Mouse (Mus musculus): ENCODE measurements around the gene Cpm. TPM values are rescaled to one million over a fixed set of nuclear protein-coding genes. Genes with fewer than 3 reads are reported as not detected.

Cpm gene
- polyA plus RNA-seq, 1 experiment from 2014 or later = 6.3 TPM

DNA sequence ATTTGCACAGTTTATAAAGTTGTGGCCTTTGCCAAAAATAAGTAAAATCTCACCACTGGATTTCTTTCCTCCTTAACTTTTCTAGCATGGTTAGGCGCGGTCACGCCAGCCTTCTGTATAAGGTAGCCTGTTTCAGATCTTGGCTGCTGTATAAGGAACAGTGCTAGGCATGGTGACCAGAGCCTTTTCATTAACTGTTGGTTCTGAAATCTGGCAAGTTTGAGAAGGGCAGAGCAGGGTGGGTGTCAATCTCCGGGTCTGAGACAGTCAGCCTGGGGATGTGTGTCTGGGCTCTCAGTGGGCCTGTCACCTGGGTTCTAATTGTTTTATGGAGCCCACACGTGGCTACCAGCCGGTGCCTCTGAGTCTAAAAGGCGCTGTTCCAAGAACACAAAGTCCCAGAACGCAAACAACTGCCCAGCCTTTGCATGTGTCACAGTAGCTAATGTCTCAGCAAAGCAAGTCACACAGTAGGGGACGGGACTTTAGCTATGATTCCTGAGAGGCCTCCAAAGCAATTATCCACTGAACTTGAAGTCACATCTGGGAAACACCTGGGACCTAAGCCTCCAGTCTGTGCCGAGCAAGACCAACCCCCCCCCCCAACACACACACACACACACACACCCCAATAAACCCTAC, 40.3 kb downstream of the Cpm start:
- H3K4me2 ChIP-seq (replicated peaks; ENCODE audit: low read depth, low read length) = no peak overlapping the region
- no peaks in the 10 kb centered on the region for H3K9me3 ChIP-seq (ENCODE audit: control insufficient read depth, low read length)
- H3K4me1 ChIP-seq (replicated peaks; ENCODE audit: control insufficient read depth, insufficient read depth, low read length) = no peaks in the 10 kb centered on the region
- 69% methylated on average over 10 of the region's 10 CpGs for WGBS
- no peak for ATAC-seq (ENCODE audit: low FRiP score)
- H3K9ac ChIP-seq (ENCODE audit: low read depth, low read length) = no peak overlapping the region
- no peak overlapping the region for H3K4me3 ChIP-seq (ENCODE audit: low read depth, low read length)
- no peaks in the 10 kb centered on the region for H3K27me3 ChIP-seq (ENCODE audit: control insufficient read depth, insufficient read depth, low read length)
- peak; percentile 15 for DNase-seq (ENCODE audit: low spot score)
- H3K36me3 ChIP-seq (ENCODE audit: control insufficient read depth, insufficient read depth, low read length) = no peaks in the 10 kb centered on the region
- no peak overlapping the region for H3K27ac ChIP-seq (ENCODE audit: low read depth, low read length)

DNA sequence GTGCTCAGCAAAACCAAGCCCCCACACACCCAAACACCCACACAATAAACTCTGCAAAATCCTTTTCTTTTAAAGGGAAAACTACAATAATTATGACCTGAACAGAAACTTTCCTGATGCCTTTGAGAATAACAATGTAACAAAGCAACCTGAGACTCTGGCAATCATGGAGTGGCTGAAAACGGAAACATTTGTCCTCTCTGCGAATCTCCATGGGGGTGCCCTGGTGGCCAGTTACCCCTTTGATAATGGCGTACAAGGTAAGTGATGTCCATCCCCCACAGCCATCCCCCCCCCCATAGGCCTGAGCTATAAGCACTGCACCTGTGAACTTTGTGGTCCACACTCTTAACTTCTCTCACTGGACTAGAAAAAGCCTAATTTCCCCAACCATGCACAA, 40.8 kb downstream of the Cpm start:
- no peak overlapping the region for H3K27ac ChIP-seq (ENCODE audit: low read depth, low read length)
- H3K36me3 ChIP-seq (ENCODE audit: control insufficient read depth, insufficient read depth, low read length) = no peaks in the 10 kb centered on the region
- DNase-seq (ENCODE audit: low spot score) (no peak), ATAC-seq (ENCODE audit: low FRiP score) (no peak)
- no peak overlapping the region for H3K9ac ChIP-seq (ENCODE audit: low read depth, low read length)
- H3K9me3 ChIP-seq (ENCODE audit: control insufficient read depth, low read length) = no peaks in the 10 kb centered on the region
- no peaks in the 10 kb centered on the region for H3K4me1 ChIP-seq (replicated peaks; ENCODE audit: control insufficient read depth, insufficient read depth, low read length)
- no peaks in the 10 kb centered on the region for H3K27me3 ChIP-seq (ENCODE audit: control insufficient read depth, insufficient read depth, low read length)
- 78% methylated on average over 3 of the region's 3 CpGs for WGBS
- no peak overlapping the region for H3K4me3 ChIP-seq (ENCODE audit: low read depth, low read length)
- H3K4me2 ChIP-seq (replicated peaks; ENCODE audit: low read depth, low read length) = no peak overlapping the region

DNA sequence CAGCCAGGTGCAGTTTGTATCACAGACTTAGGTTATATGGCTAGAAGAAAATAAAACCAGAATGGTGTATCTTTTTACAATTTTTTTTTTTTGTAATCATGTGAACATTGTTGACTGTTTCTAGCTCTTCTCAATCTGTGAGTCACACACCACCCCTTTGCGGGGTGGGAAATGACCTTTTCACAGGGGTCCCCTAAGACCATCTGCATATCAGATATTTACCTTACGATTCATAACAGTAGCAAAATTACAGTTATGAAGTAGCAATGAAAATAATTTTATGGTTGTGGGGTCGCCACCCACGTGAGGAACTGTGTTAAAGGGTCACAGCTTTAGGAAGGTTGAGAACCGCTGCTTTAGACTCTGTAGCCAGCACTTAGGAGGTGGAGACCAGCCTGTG, 41.5 kb downstream of the Cpm start:
- Histone ChIP-seq H3K27ac (ENCODE audit: low read depth, low read length) (no peak overlapping the region), H3K9ac (ENCODE audit: low read depth, low read length) (no peak overlapping the region), H3K36me3 (ENCODE audit: control insufficient read depth, insufficient read depth, low read length) (no peaks in the 10 kb centered on the region), H3K4me1 (replicated peaks; ENCODE audit: control insufficient read depth, insufficient read depth, low read length) (no peaks in the 10 kb centered on the region), H3K4me2 (replicated peaks; ENCODE audit: low read depth, low read length) (no peak overlapping the region), H3K27me3 (ENCODE audit: control insufficient read depth, insufficient read depth, low read length) (no peaks in the 10 kb centered on the region), H3K9me3 (ENCODE audit: control insufficient read depth, low read length) (no peaks in the 10 kb centered on the region), H3K4me3 (ENCODE audit: low read depth, low read length) (no peak overlapping the region)
- no peak for DNase-seq (ENCODE audit: low spot score)
- ATAC-seq (ENCODE audit: low FRiP score) = no peak
- WGBS = 86% methylated on average over 5 of the region's 5 CpGs

DNA sequence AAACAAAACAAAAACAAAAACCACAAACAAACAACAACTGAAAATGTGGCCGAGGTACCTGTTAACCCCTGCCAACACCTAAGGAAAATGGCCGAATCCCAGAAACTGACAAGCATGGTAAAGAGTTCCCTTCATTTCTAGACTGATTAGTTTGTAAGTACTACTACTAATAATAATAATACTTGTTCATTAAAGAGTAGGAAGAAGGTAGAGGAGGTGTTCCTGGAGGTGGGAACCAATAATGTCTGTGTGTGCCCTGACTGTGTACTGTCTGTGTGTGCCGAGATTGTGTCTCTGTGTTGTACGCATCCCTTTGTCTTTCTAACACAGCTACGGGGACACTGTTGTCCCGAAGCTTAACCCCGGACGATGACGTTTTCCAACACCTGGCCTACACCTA, 42.0 kb downstream of the Cpm start:
- Histone ChIP-seq H3K4me3 (ENCODE audit: low read depth, low read length) (no peak overlapping the region), H3K4me2 (replicated peaks; ENCODE audit: low read depth, low read length) (no peak overlapping the region), H3K9me3 (ENCODE audit: control insufficient read depth, low read length) (no peaks in the 10 kb centered on the region), H3K27ac (ENCODE audit: low read depth, low read length) (no peak overlapping the region), H3K4me1 (replicated peaks; ENCODE audit: control insufficient read depth, insufficient read depth, low read length) (no peaks in the 10 kb centered on the region), H3K36me3 (ENCODE audit: control insufficient read depth, insufficient read depth, low read length) (no peaks in the 10 kb centered on the region), H3K9ac (ENCODE audit: low read depth, low read length) (no peak overlapping the region), H3K27me3 (ENCODE audit: control insufficient read depth, insufficient read depth, low read length) (no peaks in the 10 kb centered on the region)
- DNase-seq (ENCODE audit: low spot score) (no peak), ATAC-seq (ENCODE audit: low FRiP score) (no peak)
- 83% methylated on average over 9 of the region's 9 CpGs for WGBS

DNA sequence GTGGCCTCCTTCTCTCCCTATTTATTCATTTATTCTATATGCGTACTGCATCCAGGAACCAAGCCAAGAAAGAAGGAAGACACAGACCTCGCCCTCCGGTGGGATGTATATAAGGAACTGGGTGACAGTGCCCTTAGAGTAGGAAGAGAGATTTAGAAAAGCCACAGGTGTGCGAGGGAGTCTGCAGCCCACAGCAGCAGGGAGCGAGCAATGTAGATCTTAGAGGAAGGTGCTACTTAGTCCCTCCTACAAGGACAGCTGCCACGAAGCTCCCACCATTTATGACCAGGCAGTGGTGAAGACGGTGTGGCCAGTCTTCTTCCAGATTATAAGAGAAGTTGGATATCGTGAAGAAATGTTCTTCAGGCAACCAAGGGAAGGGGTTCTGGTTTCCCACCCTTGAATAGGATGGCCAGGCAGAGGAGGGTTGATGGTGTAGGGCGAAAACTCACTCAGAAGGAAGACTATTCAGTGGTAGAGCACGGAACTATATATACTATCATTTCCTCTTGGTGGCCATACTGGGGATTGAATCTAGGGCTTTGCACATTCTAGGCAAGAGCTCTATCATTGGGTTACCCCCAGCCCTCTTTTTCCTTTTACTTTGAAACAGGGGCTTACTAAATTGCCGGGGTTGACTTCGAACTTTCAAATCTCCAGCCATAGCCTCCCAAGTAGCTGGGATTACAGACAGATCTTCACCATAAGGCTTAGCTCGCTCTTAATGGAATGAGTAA, 42.8 kb downstream of the Cpm start:
- WGBS = 88% methylated on average over 13 of the region's 13 CpGs
- no peak overlapping the region for H3K4me3 ChIP-seq (ENCODE audit: low read depth, low read length)
- H3K4me1 ChIP-seq (replicated peaks; ENCODE audit: control insufficient read depth, insufficient read depth, low read length) = no peaks in the 10 kb centered on the region
- no peak overlapping the region for H3K9ac ChIP-seq (ENCODE audit: low read depth, low read length)
- ATAC-seq (ENCODE audit: low FRiP score) (no peak), DNase-seq (ENCODE audit: low spot score) (no peak)
- no peaks in the 10 kb centered on the region for H3K9me3 ChIP-seq (ENCODE audit: control insufficient read depth, low read length)
- H3K36me3 ChIP-seq (ENCODE audit: control insufficient read depth, insufficient read depth, low read length) = no peaks in the 10 kb centered on the region
- no peaks in the 10 kb centered on the region for H3K27me3 ChIP-seq (ENCODE audit: control insufficient read depth, insufficient read depth, low read length)
- H3K4me2 ChIP-seq (replicated peaks; ENCODE audit: low read depth, low read length) = no peak overlapping the region
- no peak overlapping the region for H3K27ac ChIP-seq (ENCODE audit: low read depth, low read length)

- DNase-seq (ENCODE audit: low spot score) = no peak
- 80% methylated on average over 7 of the region's 7 CpGs for WGBS
- H3K9ac ChIP-seq (ENCODE audit: low read depth, low read length) = no peak overlapping the region
These were observed 43.4 kb downstream of the Cpm start for GRCm38 (mm10) chr10:117672693-117673092.

DNA sequence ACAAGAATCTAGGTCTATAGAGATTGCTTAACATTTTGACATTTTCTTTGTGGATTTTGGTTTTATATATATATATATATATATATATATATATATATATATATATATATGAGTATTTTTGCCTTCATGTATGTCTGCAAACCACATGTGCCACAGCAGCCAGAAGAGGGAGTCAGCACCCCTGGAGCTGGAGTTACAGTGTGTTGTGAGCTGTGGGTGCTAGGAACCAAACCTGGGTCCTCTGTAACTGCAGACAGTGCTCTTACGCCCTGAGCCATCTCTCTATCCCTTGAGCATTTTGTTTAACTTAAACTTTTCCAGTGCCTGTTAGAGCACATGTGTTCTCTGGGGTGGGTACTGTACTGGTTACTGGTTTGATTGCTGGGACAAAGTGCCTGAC, 44.6 kb downstream of the Cpm start:
- Histone ChIP-seq H3K4me1 (replicated peaks; ENCODE audit: control insufficient read depth, insufficient read depth, low read length) (no peaks in the 10 kb centered on the region), H3K9me3 (ENCODE audit: control insufficient read depth, low read length) (no peaks in the 10 kb centered on the region), H3K4me3 (ENCODE audit: low read depth, low read length) (no peak overlapping the region), H3K4me2 (replicated peaks; ENCODE audit: low read depth, low read length) (no peak overlapping the region), H3K27ac (ENCODE audit: low read depth, low read length) (no peak overlapping the region), H3K27me3 (ENCODE audit: control insufficient read depth, insufficient read depth, low read length) (no peaks in the 10 kb centered on the region), H3K9ac (ENCODE audit: low read depth, low read length) (no peak overlapping the region), H3K36me3 (ENCODE audit: control insufficient read depth, insufficient read depth, low read length) (no peaks in the 10 kb centered on the region)
- DNase-seq (ENCODE audit: low spot score) = no peak
- ATAC-seq (ENCODE audit: low FRiP score) = no peak
- 100% methylated on average over 1 of the region's 1 CpGs for WGBS

More at GRCm38 (mm10) chr10:117672693-117673092, 43.4 kb downstream of the Cpm start:
- H3K4me2 ChIP-seq (replicated peaks; ENCODE audit: low read depth, low read length) = no peak overlapping the region
- H3K36me3 ChIP-seq (ENCODE audit: control insufficient read depth, insufficient read depth, low read length) = no peaks in the 10 kb centered on the region
- H3K27ac ChIP-seq (ENCODE audit: low read depth, low read length) = no peak overlapping the region
- no peak for ATAC-seq (ENCODE audit: low FRiP score)
- no peaks in the 10 kb centered on the region for H3K9me3 ChIP-seq (ENCODE audit: control insufficient read depth, low read length)
- H3K4me1 ChIP-seq (replicated peaks; ENCODE audit: control insufficient read depth, insufficient read depth, low read length) = no peaks in the 10 kb centered on the region
- no peaks in the 10 kb centered on the region for H3K27me3 ChIP-seq (ENCODE audit: control insufficient read depth, insufficient read depth, low read length)
- H3K4me3 ChIP-seq (ENCODE audit: low read depth, low read length) = no peak overlapping the region

DNA sequence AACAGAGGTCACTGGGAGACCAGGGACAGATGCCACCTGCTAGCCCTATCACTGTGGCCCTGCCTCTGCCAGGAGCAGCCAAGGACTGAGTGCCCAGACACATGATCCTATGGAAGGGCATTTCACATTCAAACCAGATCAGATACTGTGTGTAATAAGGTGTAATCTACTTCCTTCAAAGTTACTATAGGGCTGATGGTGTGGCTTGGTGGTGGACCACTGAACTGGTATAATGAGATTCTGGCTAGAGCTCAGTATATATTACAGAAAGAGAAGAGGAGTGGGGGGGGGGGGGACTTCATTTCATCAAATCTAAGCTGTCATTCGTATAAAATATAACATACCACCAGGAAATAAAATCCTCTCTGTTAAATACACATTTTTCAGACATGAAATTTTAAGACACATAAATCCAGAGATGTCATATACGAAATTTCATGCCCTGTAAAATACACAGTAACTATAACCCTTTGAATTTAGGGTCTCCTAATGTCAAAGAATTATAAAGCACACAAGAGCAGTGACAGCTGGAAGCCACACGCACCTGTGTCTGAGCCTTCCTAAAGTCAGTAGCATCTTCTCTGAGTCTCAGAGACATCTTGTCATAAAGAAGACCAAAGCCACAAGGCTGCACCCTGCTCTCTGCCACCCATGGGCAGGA, 45.2 kb downstream of the Cpm start:
- H3K9me3 ChIP-seq (ENCODE audit: control insufficient read depth, low read length) = no peaks in the 10 kb centered on the region
- H3K27ac ChIP-seq (ENCODE audit: low read depth, low read length) = no peak overlapping the region
- H3K9ac ChIP-seq (ENCODE audit: low read depth, low read length) = no peak overlapping the region
- no peak for DNase-seq (ENCODE audit: low spot score)
- H3K4me1 ChIP-seq (replicated peaks; ENCODE audit: control insufficient read depth, insufficient read depth, low read length) = no peaks in the 10 kb centered on the region
- no peak for ATAC-seq (ENCODE audit: low FRiP score)
- no peak overlapping the region for H3K4me3 ChIP-seq (ENCODE audit: low read depth, low read length)
- WGBS = 81% methylated on average over 3 of the region's 3 CpGs
- H3K4me2 ChIP-seq (replicated peaks; ENCODE audit: low read depth, low read length) = no peak overlapping the region
- no peaks in the 10 kb centered on the region for H3K36me3 ChIP-seq (ENCODE audit: control insufficient read depth, insufficient read depth, low read length)
- no peaks in the 10 kb centered on the region for H3K27me3 ChIP-seq (ENCODE audit: control insufficient read depth, insufficient read depth, low read length)

All from hindbrain, embryonic 11.5 days (tissue).